Mouse (Mus musculus): ENCODE measurements at regions not wholly inside any gene's neighbourhood (a gene's known extent, or its start where the extent isn't known, plus 50 kb on each side); places are given as distances from the start of the nearest gene placed in this dataset.
"Not testable (repeated sequence)": the region's sequence is repeated elsewhere in the genome, so short reads cannot be mapped to it uniquely, and the experiment has no call there.

- no peak for DNase-seq
Observed at GRCm38 (mm10) chr4:7913191-7913590, 325.6 kb downstream of the Car8 start.

- DNase-seq = no peak
Observed at GRCm38 (mm10) chr4:7912675-7913074, 326.2 kb downstream of the Car8 start.

DNA sequence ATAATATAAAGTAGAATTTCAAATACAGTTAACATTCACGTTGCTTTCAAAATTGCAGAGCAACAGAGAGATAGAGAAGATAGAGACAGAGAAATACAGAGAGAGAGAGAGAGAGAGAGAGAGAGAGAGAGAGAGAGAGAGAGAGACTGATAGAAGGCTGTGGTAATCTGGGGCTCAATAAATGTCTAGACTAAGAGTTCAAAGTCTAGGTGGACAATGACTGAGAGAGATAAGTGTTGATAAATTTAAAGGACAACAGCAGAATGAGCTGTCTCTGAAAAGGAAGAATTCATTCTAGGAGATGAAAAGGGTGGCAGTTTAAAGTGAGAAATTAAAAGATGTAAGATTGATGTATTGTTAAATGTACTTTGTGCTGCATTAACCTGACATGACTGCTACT, 335.7 kb downstream of the Car8 start:
- no peak for DNase-seq

- DNase-seq = no peak
Observed at GRCm38 (mm10) chr4:7894914-7895313, 343.9 kb downstream of the Car8 start.

GRCm38 (mm10) chr4:7891128-7891527, 347.7 kb downstream of the Car8 start:
- DNase-seq = no peak

GRCm38 (mm10) chr4:7854518-7854917, 384.3 kb downstream of the Car8 start:
- DNase-seq = no peak

DNA sequence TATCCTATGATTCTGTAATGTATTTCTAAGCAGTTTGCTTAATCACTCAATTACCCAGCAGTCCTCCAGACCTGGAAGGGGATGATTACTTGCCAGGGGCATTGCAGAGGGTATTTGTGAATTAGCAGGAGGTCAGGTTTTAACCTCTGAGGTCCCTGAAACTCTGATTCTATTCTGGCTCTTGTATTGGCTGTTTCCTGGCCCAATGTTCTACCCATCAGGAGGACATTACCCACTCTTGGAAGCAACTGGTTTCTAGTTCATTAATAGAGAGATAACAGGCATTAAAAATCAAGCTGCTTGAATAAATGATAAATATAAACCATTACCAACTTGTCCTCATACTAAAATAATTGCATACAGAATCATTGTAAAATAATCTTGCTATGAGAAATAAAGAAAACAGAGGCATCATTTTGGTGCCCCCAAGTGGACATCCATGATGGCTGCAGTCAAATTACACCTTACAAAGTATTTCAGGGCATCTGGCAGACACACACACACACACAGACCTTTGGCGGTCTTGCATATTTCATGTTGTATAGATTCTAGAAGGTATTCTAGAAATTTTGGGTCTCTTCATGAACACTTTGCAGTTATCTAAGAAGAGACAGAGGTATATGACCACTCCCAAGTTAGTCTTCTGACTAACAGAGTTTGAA, 385.6 kb downstream of the Car8 start:
- DNase-seq = no peak

GRCm38 (mm10) chr4:7852006-7852615, 386.7 kb downstream of the Car8 start:
- no peak for DNase-seq

DNA sequence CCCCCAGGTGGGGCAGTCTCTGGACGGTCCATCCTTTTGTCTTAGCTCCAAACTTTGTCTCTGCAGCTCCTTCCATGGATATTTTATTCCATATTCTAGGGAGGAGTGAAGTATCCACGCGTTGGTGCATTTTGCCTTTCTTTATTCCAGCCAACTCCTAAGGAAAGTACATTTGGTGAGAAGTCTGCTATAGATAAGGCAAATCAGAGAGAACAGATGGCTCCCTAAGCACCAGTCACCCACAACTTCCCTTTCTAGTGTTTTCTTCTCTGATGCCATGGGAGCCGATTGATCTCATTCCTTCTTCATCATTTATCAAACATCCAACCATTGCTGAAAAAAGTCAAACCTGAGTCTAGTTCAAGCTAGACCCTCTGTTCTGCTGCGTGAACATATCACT, 391.4 kb downstream of the Car8 start:
- DNase-seq = no peak

- DNase-seq = no peak
Observed at GRCm38 (mm10) chr4:7829126-7829525, 409.7 kb downstream of the Car8 start.

DNA sequence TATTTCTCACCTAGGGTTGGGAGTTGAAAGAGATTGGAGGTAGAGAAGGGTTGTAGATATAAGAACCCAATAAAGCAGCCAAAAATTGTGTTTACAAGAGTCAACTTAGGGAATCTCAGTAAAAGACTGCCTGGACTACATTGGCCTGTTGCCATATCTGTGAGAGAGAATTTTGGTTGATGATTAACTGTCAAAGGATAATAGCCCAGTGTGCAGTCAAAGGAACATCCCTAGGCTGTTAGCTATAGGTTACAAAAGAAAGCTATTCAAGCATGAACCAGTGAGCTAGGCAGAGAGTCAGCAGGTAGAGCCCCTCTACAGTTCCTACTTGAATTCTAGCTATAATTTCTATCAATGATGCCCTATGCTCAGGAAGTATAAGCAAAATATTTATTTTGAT, 419.0 kb downstream of the Car8 start:
- no peak for DNase-seq

DNA sequence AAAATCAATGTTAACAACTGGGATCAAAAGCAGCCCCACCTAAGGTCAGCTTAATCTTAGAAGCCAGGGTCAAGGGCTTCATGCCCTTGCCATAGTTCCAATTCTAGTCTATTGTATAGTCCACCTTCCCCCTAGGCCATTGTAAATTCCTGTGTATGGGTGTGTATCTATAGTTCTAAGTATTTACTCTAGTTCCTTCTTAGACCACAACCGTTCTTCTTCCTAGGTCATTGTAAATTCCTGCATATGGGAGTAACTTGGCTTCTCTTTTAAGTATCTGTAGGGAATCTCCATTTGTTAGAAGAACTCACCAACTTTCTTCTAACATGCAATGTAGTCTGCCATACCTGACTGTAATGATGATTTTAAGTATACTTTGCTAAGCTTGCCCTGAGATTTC, 461.1 kb downstream of the Car8 start:
- not testable (repeated sequence) for DNase-seq

- DNase-seq = no peak
Observed at GRCm38 (mm10) chr4:7755473-7755872, 483.4 kb downstream of the Car8 start.

- no peak for DNase-seq
Observed at GRCm38 (mm10) chr4:7753931-7754330, 484.9 kb downstream of the Car8 start.

- no peak for DNase-seq
Observed at GRCm38 (mm10) chr4:7751208-7751607, 487.6 kb downstream of the Car8 start.

DNA sequence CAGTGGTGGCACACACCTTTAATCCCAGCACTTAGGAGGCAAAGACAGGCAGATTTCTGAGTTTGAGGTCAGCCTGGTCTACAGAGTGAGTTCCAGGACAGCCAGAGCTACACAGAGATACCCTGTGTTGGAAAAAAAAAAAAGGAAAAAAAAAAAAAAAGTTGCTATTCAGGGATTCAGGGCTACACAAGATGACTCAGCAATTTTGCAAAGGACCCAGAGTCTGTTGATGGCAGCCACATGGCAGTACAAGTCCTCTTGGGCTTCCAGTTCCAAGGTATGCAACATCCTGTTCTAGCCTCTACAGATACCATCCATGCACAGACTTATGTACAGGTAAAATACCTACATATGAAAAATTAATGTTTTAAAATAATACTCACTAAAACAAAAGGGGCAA, 515.9 kb downstream of the Car8 start:
- DNase-seq = no peak

DNA sequence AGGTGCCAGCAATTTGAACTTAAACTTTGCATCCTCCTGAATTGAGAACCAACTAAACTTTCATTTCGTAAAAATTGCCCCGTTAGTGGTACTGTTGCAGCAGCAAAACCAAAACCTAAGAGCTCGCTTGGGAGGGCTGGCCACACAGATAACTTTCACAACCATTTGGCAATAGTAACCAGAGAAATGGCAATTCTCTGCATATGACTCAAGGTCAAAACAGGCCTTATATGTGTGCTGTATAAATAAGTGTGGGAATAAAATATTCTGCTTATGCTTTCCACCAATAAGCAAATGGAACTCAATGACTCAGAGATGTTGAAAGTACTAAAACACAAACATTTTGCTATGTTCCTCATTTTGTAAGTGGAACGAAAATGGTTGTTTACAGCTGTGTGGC, 550.3 kb downstream of the Car8 start:
- DNase-seq = no peak

GRCm38 (mm10) chr4:7687231-7687630, 551.6 kb downstream of the Car8 start:
- DNase-seq = no peak

DNA sequence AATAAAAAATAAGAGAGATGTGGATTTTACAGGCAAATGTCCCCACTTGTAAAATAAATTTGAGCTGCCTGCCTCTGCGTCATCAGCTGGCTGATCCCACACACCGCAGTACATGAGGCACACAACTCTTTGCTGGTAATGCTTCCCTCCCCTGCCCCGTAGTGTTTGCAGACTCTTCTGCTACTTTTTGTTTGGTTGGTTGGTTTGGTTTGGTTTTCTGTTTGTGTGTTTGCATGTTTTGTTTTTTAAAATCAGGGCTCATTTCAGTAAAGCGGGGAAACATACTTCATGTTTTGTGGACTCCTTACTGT, 568.1 kb downstream of the Car8 start:
- DNase-seq = no peak

- no peak for DNase-seq
Observed at GRCm38 (mm10) chr4:7669992-7670794, 568.6 kb downstream of the Car8 start.

DNA sequence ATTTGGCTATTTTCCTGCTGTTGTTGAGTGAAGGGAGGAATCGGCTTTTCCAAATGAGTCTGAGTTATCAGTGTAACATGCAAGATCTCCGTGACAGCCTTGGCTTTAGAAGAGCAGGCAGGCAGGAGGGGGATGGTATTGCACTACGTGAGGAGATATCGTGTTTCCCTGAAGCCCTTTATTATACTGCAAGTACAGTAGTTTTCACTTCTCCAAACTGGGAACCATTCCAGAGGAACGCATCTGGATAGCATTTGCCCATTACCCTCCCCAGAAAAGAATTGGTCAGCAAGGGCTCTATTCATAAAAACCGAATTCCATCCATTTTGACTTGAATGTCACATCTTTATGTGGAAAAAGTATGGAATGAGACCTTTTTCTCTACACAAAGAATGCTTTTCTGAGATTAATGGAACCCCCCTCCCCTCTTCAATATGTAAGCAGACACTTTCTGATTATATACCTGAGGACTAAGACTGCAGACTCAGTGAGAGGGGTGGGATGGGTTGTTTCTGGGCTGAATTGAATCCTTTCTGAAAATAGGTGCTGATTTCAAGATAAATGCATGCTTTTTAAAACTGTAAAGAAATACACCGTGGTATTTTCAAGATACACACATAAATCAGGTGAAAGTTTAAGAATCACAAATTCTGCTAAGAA, 571.8 kb downstream of the Car8 start:
- DNase-seq = no peak

DNA sequence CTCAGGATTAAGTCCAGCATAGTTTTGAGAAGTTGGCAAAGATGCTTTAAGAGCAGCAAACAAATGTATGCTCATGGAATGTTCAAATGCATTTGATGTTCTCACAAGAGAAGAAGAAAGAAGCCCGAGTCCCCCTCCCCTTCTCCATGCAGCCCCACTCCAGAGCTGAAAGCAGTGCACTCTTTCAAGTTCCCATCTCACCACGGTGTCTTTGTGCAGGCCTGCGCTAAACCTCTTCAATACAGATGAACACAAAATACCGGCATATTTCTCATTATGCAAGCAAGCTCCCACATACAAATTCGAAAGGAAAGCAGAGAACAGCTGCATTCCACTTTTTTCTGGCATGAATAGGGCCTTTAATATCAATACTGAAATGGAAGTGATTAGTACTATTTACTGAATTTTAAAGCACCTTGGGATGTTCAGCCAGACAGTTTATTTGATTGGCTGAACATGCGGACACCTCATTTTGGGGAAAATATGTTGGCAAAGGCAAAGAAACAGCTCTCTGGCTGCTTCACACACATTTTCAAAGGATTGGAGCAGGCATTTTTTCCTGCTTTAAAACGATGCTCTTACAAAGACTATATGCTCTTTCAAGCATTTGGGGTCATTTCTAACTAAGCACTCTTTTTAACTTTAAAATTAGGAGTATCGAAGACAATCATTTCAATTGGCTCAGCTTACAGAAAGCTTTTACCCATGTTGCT, 595.8 kb downstream of the Car8 start:
- no peak for DNase-seq

Data from cerebellum, adult 8-10 months (tissue).